Mouse (Mus musculus) right cerebral cortex, postnatal 14 days (tissue): ENCODE results near the gene Olfr1322.

Experiments
- DNase-seq: peaks from one replicate; pipeline ENCODE4 v3.0.0; 2022

Olfr1322 gene

DNA sequence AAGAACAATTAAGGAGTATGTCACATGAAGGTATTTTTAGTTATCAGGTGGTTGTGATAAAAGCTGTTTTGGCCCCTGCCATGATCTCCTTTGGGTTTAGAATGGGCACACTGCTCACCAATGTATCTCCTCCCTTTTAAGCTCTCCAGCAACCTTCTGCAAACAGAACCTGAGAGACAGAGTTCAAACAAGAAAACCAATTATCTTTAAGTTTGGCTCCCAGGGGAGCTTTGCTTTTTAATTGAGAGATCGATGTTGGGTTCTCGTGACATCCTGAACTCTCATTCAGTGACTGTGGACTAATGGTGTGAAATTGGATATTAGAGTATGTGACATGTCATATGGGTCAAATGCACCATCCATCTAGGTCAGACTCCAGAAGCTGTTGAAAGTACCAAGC lies at the start of gene Olfr1322:
Gene Olfr1322 (minus strand): TSS at position 101 of the 400 bp plus-strand sequence.
- no peak for DNase-seq

DNA sequence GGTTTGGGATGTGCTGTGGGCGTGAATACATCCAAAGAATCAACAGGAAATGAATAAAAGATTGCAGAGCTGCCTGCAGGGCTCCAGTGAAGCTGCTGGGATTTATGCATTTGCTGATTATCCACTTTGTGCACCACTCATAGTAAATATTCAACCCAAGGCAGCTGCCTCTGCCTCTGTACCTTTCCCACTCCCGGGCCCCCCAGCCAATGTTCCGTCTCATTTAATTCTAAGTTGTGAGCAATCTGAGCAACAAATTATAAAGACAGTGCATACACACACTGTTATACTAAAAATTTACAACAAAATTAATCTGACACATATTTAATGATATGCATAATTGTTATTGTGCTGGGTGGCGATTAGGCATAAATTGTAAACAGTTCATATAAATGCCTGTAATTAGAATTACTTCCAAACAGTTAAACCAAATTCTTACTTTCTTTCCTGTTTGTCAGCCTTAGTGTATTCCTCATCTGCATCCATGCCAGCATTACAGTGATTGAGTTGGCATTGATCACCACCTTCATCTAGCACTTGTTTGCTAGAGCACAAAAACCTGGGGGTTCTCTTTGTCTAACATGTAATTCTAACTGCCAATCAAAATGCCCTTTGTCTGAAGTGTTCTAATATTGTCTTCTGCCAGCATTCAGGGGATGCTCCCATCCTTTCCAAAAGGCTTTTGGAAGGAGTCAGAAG lies 13.5 kb downstream of the Olfr1322 start:
- no peak for DNase-seq
